Mouse (Mus musculus) liver, adult 2 months (tissue): ENCODE data around the gene Irak3. TPM values are rescaled to one million over a fixed set of nuclear protein-coding genes. Genes with fewer than 3 reads are reported as not detected.

Experiments used
- DNase-seq: peaks from one replicate; pipeline ENCODE4 v3.0.0-alpha.2; 2011; ENCODE audit warnings: low read depth, low spot score; ENCODE audit errors: extremely low read depth
- H3K27ac ChIP-seq: fragments of 200-500 bp; replicated peaks from 2 replicates; pipeline ENCODE4 v1.5.1; 2012; ENCODE audit warnings: low read depth, mild to moderate bottlenecking, control low read depth, inconsistent platforms, low read length; ENCODE audit not compliant: insufficient read depth
- H3K27me3 ChIP-seq: fragments of 200-500 bp; 2 replicates; pipeline ENCODE4 v1.6.1; 2012; ENCODE audit warnings: mild to moderate bottlenecking, moderate library complexity, low read length, inconsistent platforms; ENCODE audit not compliant: control insufficient read depth, insufficient read depth
- H3K36me3 ChIP-seq: fragments of 200-500 bp; 2 replicates; pipeline ENCODE4 v1.6.1; 2012; ENCODE audit warnings: low read length, inconsistent platforms; ENCODE audit not compliant: control insufficient read depth, insufficient read depth
- H3K4me1 ChIP-seq: fragments of 200-500 bp; 2 replicates; pipeline ENCODE4 v1.6.1; 2011; ENCODE audit warnings: low read length; ENCODE audit not compliant: control insufficient read depth, insufficient read depth
- H3K4me3 ChIP-seq: fragments of 200-500 bp; 2 replicates; pipeline ENCODE4 v1.5.1; 2011; ENCODE audit warnings: low read depth, mild to moderate bottlenecking, control low read depth, low read length, moderate library complexity; ENCODE audit not compliant: insufficient read depth
- H3K79me2 ChIP-seq: fragments of 200-500 bp; 2 replicates; pipeline ENCODE4 v1.6.1; 2012; ENCODE audit warnings: inconsistent platforms, mild to moderate bottlenecking, low read length, moderate library complexity; ENCODE audit not compliant: control insufficient read depth, insufficient read depth
- H3K9ac ChIP-seq: fragments of 200-500 bp; 2 replicates; pipeline ENCODE4 v1.6.1; 2012; ENCODE audit warnings: low read depth, mild to moderate bottlenecking, control low read depth, inconsistent platforms, low read length
- CTCF ChIP-seq: fragments of 200-500 bp; IDR thresholded peaks from 2 replicates; pipeline ENCODE4 v1.5.1; 2011; ENCODE audit warnings: low read depth, low read length, control low read depth
- POLR2A ChIP-seq: fragments of 200-500 bp; IDR thresholded peaks from 2 replicates; pipeline ENCODE4 v1.6.1; 2011; ENCODE audit warnings: low read length, control low read depth; ENCODE audit not compliant: insufficient read depth; ENCODE audit errors: extremely low read depth
- WGBS: fragments of 180-500 bp; shearing (Covaris S2); methylation state at CpG from one replicate; pipeline ENCODE4 v1.1.7; 2018; 5-methylcytosine and 5-hydroxymethylcytosine counted together
- polyA plus RNA-seq: library from polyadenylated mRNA; depleted of rRNA; stranded (reverse); fragments of >200 nt; gene quantifications from 2 replicates; pipeline ENCODE4 v1.2.3, GENCODE M21; 2012
- total RNA-seq: library from RNA; depleted of rRNA; stranded (reverse); fragments of >200 nt; gene quantifications from 2 replicates; pipeline ENCODE4 v1.2.3, GENCODE M21; 2014

Irak3 gene
- total and polyA plus RNA-seq, 2 experiments: 0.49 to 1.1 TPM

DNA sequence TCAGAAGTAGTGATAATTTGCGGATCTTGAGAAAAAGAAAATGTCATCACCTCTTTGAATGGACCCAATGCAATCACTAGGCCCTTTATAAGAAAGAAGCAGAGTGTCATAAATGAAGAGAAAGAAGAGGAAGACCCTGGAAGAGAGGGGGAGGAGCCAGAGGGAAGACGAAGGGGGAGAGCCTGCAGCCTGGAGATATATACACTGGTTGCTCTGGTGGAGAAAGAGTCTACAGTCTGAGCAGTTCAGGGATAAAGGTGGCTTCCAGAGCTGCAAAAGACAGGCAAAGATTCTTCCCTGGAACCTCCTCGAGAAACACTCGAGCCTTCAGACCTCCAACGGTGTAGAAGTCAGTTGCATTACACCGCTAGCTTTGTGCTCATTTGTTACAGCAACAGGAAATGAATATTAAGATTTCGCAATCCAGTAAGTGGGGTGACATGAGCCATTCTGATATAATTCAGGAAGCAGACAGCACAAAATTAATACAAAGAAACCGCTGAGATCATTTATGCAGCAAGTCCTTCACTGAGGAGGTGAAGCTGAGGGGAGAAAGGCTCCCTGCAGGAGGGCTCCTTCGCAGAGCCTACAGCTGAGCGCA, 60.9 kb downstream of the Irak3 start:
- Histone ChIP-seq H3K9ac (no peak overlapping the region), H3K79me2 (no peaks in the 10 kb centered on the region), H3K27ac (no peak overlapping the region), H3K4me3 (no peak overlapping the region), H3K4me1 (no peaks in the 10 kb centered on the region), H3K27me3 (no peaks in the 10 kb centered on the region), H3K36me3 (no peaks in the 10 kb centered on the region)
- WGBS: 71% methylated on average over 10 of the region's 10 CpGs
- peak; percentile 10 for DNase-seq
- TF ChIP-seq CTCF (no peak), POLR2A (no peak)

DNA sequence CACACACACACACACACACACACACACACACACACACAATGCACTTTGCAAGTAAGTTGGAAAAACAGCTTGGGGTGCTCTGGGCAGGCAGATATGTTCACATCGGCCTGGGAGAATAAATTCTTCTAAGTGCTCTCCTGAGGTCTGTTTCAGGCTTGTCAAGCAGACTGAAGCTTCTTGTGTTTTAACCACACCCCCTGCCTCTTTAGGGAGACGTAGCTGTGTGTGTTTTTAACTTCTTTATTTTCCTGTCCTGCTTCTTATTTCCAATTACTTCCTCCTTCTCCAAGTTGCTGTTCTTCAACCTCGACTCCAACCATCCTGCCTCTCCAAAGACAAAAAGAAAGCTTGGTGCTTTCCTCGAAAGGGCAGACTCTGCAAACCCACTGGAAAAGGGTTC, 61.7 kb downstream of the Irak3 start:
- WGBS: 72% methylated on average over 4 of the region's 4 CpGs
- Histone ChIP-seq H3K27ac (no peak overlapping the region), H3K4me3 (no peak overlapping the region), H3K4me1 (no peaks in the 10 kb centered on the region), H3K9ac (no peak overlapping the region), H3K79me2 (no peaks in the 10 kb centered on the region), H3K36me3 (no peaks in the 10 kb centered on the region), H3K27me3 (no peaks in the 10 kb centered on the region)
- TF ChIP-seq POLR2A (no peak), CTCF (no peak)
- peak; percentile 4 for DNase-seq

- Histone ChIP-seq H3K36me3 (no peaks in the 10 kb centered on the region), H3K4me1 (no peaks in the 10 kb centered on the region), H3K27ac (no peak overlapping the region), H3K4me3 (no peak overlapping the region), H3K9ac (no peak overlapping the region), H3K79me2 (no peaks in the 10 kb centered on the region), H3K27me3 (no peaks in the 10 kb centered on the region)
- no peak for DNase-seq
- WGBS: 85% methylated on average over 12 of the region's 12 CpGs
- TF ChIP-seq CTCF (no peak), POLR2A (no peak)
Measured at GRCm38 (mm10) chr10:120136020-120136562, 65.8 kb downstream of the Irak3 start.

GRCm38 (mm10) chr10:120133697-120134096, 68.2 kb downstream of the Irak3 start:
- H3K4me1 ChIP-seq: no peaks in the 10 kb centered on the region
- no peak for DNase-seq
- no peak overlapping the region for H3K27ac ChIP-seq
- no peaks in the 10 kb centered on the region for H3K36me3 ChIP-seq
- no peaks in the 10 kb centered on the region for H3K79me2 ChIP-seq
- no peak overlapping the region for H3K4me3 ChIP-seq
- H3K27me3 ChIP-seq: no peaks in the 10 kb centered on the region
- no peak overlapping the region for H3K9ac ChIP-seq
- no peak for TF ChIP-seq POLR2A
- 71% methylated on average over 11 of the region's 11 CpGs for WGBS

- no peak overlapping the region for H3K9ac ChIP-seq
- H3K79me2 ChIP-seq: no peaks in the 10 kb centered on the region
- no peaks in the 10 kb centered on the region for H3K4me1 ChIP-seq
- H3K27ac ChIP-seq: no peak overlapping the region
- 66% methylated on average over 16 of the region's 16 CpGs for WGBS
- H3K4me3 ChIP-seq: no peak overlapping the region
- TF ChIP-seq CTCF (peak; percentile 39; the same call in 1 of the 2 replicates), POLR2A (no peak)
- no peaks in the 10 kb centered on the region for H3K27me3 ChIP-seq
- no peaks in the 10 kb centered on the region for H3K36me3 ChIP-seq
- DNase-seq: peak; percentile 26
Measured at GRCm38 (mm10) chr10:120130621-120131020, 71.3 kb downstream of the Irak3 start.

- TF ChIP-seq POLR2A: no peak
- no peak for TF ChIP-seq CTCF
- Histone ChIP-seq H3K27me3 (no peaks in the 10 kb centered on the region), H3K9ac (no peak overlapping the region), H3K27ac (no peak overlapping the region), H3K4me3 (no peak overlapping the region), H3K79me2 (no peaks in the 10 kb centered on the region), H3K4me1 (no peaks in the 10 kb centered on the region), H3K36me3 (no peaks in the 10 kb centered on the region)
- 26% methylated on average over 13 of the region's 13 CpGs for WGBS
- DNase-seq: no peak
Measured at GRCm38 (mm10) chr10:120128601-120129277, 73.2 kb downstream of the Irak3 start.
